Mouse (Mus musculus): ENCODE measurements around the gene Kiz. TPM values are rescaled to one million over a fixed set of nuclear protein-coding genes. Genes with fewer than 3 reads are reported as not detected.

Kiz gene
- 30.8 and 31.6 TPM in 2 replicates for polyA plus RNA-seq (2014; fragmentation: Nextera tagmentation; extraction: Ambion mirVana)

DNA sequence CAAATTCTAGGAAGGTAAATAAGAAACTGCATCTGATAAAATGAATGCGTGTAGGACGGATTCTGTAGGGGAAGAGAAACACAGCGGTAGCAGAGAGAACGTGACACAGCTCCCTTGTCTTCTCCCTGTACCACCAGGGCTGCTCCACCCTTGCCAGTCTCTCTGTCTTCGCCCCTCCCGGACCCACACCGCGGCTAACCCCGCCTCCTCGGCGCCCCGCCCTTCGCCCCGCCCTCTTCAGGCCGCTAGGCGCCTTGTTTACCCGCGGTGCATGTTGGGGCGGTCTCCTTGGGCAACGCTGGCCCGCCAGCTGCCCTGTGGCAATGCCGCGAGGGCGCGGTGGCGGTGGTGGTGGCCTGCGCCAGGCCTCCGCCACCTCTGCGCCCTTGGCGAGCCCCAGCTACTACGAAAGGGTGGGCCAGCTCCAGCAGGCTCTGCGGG is at the start of gene Kiz:
Kiz (plus strand) TSS at position 266 of the 441 bp plus-strand sequence.
- under 1% methylated on average over 32 of the region's 32 CpGs for WGBS
- Histone ChIP-seq H3K9me3 (ENCODE audit: low read depth, low read length) (no peaks in the 10 kb centered on the region), H3K4me1 (ENCODE audit: insufficient read depth) (no peaks in the 10 kb centered on the region), H3K4me3 (ENCODE audit: low read depth, low read length) (peak within 1 kb of the TSS; percentile 79), H3K27me3 (ENCODE audit: insufficient read depth, low read length) (no peaks in the 10 kb centered on the region), H3K4me2 (peak within 1 kb of the TSS; percentile 71), H3K36me3 (ENCODE audit: insufficient read depth) (no peaks in the 10 kb centered on the region), H3K9ac (peak within 1 kb of the TSS; percentile 72), H3K27ac (ENCODE audit: low read depth) (peak within 1 kb of the TSS; percentile 70)
- TF ChIP-seq CTCF (IDR thresholded peaks at IDR 0.05; ENCODE audit: low read depth), result peak; percentile 33; the same call in 1 of the 2 replicates
- peak; percentile 100 for ATAC-seq (ENCODE audit: insufficient read depth)
- peak; percentile 95 for DNase-seq

DNA sequence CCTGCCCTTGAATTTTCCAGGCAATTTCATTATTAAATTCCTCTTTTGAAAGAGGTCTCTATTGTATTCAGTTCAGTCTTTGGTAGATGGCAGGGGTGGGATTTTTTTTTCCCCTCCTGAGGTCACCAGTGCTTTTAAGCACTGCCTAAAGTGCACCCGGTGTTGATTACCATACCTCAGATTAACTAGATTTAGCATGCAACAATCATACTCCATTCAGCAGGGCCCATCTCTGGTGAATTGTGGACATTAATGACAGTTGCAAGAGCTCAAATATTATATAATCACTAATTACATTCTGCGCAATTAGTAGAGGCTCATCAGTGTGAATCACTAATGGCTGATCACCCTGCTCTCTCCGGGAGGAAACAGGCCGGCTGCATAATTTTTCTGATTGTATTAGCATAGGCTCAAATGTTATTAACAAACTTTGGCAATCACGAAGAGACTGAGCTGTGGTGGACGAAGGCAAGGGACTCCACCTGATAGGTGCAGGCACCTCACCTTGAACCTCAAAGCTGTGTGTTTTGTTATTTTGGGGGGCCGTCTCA is 45.9 kb upstream of the Kiz start:
- Histone ChIP-seq H3K36me3 (ENCODE audit: insufficient read depth) (no peaks in the 10 kb centered on the region), H3K9ac (no peak overlapping the region), H3K4me1 (ENCODE audit: insufficient read depth) (no peaks in the 10 kb centered on the region), H3K4me3 (ENCODE audit: low read depth, low read length) (no peak overlapping the region), H3K27ac (ENCODE audit: low read depth) (no peak overlapping the region), H3K9me3 (ENCODE audit: low read depth, low read length) (no peaks in the 10 kb centered on the region; the same call in 1 of the 2 replicates), H3K4me2 (no peak overlapping the region), H3K27me3 (ENCODE audit: insufficient read depth, low read length) (no peaks in the 10 kb centered on the region)
- DNase-seq (no peak), ATAC-seq (ENCODE audit: insufficient read depth) (no peak)
- WGBS, result 86% methylated on average over 7 of the region's 7 CpGs
- TF ChIP-seq CTCF (IDR thresholded peaks at IDR 0.05; ENCODE audit: low read depth), result no peak

DNA sequence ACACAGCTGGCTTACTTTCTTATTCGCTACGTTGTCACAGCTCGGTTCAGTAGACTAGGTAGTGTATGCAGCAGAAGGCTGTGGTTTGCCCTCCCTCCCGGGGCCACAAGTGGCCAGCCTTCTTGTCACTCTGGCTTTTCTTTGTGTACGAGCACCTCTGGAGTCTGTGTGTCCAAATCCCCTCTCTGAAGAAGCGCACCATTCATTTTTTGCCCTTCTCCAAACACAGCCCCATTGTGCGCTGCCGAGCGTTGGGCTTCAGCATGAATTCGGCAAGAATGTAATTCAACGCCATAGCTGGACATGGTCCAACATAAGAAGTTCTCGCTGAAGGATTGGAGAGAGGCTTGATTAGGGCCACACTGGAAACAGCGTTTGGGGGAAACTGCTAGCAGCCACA is 45.0 kb upstream of the Kiz start:
- Histone ChIP-seq H3K9me3 (ENCODE audit: low read depth, low read length) (no peaks in the 10 kb centered on the region; the same call in 1 of the 2 replicates), H3K4me2 (peak overlapping the region; percentile 55), H3K36me3 (ENCODE audit: insufficient read depth) (no peaks in the 10 kb centered on the region), H3K27ac (ENCODE audit: low read depth) (peak overlapping the region; percentile 46; the same call in 1 of the 2 replicates), H3K27me3 (ENCODE audit: insufficient read depth, low read length) (no peaks in the 10 kb centered on the region), H3K4me3 (ENCODE audit: low read depth, low read length) (0 out of 2 replicates have a peak overlapping the region, but pooled peaks have one; percentile 9), H3K9ac (no peak overlapping the region), H3K4me1 (ENCODE audit: insufficient read depth) (no peaks in the 10 kb centered on the region)
- 31% methylated on average over 13 of the region's 13 CpGs for WGBS
- ATAC-seq (ENCODE audit: insufficient read depth) (peak; percentile 94), DNase-seq (peak; percentile 91)
- TF ChIP-seq CTCF (IDR thresholded peaks at IDR 0.05; ENCODE audit: low read depth), result no peak

DNA sequence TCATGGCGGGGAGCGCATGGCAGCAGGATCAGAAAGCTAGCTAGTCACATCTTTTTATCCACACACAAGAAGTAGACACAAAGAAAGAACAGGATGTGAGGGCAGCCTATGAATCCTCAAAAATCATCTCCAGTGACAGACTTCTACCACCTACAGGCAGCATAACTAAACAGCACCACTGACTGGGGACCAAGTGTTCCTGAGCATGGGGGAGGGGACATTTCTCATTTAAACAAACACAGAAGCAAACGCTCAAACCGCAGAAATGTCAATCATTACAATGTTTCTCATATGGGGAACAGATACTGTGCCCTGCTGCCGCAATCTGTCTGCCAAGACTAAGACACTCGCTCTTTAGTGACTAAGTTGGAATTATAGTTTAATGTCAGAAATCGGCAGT is 40.7 kb upstream of the Kiz start:
- Histone ChIP-seq H3K4me1 (ENCODE audit: insufficient read depth) (no peaks in the 10 kb centered on the region), H3K27ac (ENCODE audit: low read depth) (no peak overlapping the region), H3K36me3 (ENCODE audit: insufficient read depth) (no peaks in the 10 kb centered on the region), H3K4me2 (no peak overlapping the region), H3K9me3 (ENCODE audit: low read depth, low read length) (no peaks in the 10 kb centered on the region), H3K9ac (no peak overlapping the region), H3K4me3 (ENCODE audit: low read depth, low read length) (no peak overlapping the region), H3K27me3 (ENCODE audit: insufficient read depth, low read length) (no peaks in the 10 kb centered on the region)
- ATAC-seq (ENCODE audit: insufficient read depth), result no peak
- no peak for DNase-seq
- 0 out of 2 replicates have a peak, but pooled peaks have one; percentile 21 for TF ChIP-seq CTCF (IDR thresholded peaks at IDR 0.05; ENCODE audit: low read depth)
- WGBS, result 65% methylated on average over 7 of the region's 7 CpGs

DNA sequence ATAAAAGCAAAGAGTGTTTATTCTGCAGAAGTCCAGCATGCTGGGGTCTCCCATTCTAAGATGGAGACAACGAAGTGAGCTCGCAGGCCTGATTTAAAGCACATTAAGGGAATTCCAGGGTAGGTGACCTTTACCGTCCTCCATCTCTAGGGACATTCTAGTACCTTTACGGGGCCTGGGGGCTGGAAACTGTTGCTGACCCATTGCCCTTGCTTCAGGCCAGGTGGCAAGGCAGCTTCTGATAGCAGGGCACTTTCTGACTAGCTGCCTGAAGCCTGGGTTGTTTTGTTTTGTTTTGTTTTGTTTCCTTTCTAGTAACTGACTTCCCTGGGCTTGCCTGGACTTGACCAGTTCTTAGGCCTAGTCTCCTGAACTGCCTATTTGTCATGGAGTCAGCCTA is 36.6 kb upstream of the Kiz start:
- no peaks in the 10 kb centered on the region for H3K9me3 ChIP-seq (ENCODE audit: low read depth, low read length)
- DNase-seq, result no peak
- no peaks in the 10 kb centered on the region for H3K36me3 ChIP-seq (ENCODE audit: insufficient read depth)
- H3K27ac ChIP-seq (ENCODE audit: low read depth), result no peak overlapping the region
- 78% methylated on average over 4 of the region's 4 CpGs for WGBS
- no peaks in the 10 kb centered on the region for H3K4me1 ChIP-seq (ENCODE audit: insufficient read depth)
- no peak overlapping the region for H3K4me3 ChIP-seq (ENCODE audit: low read depth, low read length)
- TF ChIP-seq CTCF (IDR thresholded peaks at IDR 0.05; ENCODE audit: low read depth), result no peak
- H3K4me2 ChIP-seq, result no peak overlapping the region
- ATAC-seq (ENCODE audit: insufficient read depth), result no peak
- H3K27me3 ChIP-seq (ENCODE audit: insufficient read depth, low read length), result no peaks in the 10 kb centered on the region
- H3K9ac ChIP-seq, result no peak overlapping the region

DNA sequence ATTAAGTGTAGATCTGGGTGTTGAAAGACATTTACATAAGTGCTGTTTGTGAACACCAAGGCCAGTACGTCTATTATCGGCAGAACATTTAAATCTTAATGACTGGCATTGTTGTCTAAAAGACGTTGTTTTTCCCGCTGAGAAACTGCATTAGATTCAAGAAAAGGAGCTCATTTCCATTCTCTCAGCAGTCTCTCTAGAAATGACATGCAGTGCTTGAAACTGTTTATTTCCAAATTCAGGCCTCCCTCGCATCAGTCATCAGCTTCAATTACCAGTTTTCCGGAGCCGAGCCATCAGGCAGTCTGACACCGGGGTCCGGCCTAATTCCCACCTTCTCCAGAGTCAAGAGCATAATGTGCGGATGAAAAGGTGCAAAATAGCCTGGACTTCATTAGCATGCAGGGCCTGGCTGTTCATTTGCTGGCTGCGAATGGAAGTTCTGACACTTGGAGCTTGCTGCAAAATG is 32.1 kb upstream of the Kiz start:
- no peak overlapping the region for H3K27ac ChIP-seq (ENCODE audit: low read depth)
- no peak for ATAC-seq (ENCODE audit: insufficient read depth)
- H3K4me3 ChIP-seq (ENCODE audit: low read depth, low read length), result no peak overlapping the region
- H3K4me2 ChIP-seq, result no peak overlapping the region
- H3K9ac ChIP-seq, result no peak overlapping the region
- H3K4me1 ChIP-seq (ENCODE audit: insufficient read depth), result no peaks in the 10 kb centered on the region
- no peaks in the 10 kb centered on the region for H3K9me3 ChIP-seq (ENCODE audit: low read depth, low read length)
- H3K27me3 ChIP-seq (ENCODE audit: insufficient read depth, low read length), result no peaks in the 10 kb centered on the region
- no peaks in the 10 kb centered on the region for H3K36me3 ChIP-seq (ENCODE audit: insufficient read depth)
- TF ChIP-seq CTCF (IDR thresholded peaks at IDR 0.05; ENCODE audit: low read depth), result no peak
- 64% methylated on average over 11 of the region's 11 CpGs for WGBS
- DNase-seq, result no peak

DNA sequence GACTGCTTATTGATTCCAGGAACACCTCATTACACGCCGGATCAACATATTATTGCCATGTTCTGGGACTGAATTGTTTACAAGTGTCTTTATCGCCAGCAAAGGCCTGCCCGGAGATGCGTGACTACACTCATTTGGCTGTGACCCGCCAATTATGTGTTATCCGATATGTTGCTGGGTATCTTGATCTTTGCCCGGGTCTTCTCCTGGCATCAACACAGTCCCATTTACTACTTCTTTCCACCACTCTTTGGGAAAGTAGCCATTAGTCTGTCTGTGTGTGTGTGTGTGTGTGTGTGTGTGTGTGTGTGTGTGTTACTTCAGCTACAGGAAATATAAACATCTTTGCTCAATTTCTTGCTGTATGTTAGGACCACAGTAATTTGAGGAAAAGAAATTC is 31.6 kb upstream of the Kiz start:
- no peak for TF ChIP-seq CTCF (IDR thresholded peaks at IDR 0.05; ENCODE audit: low read depth)
- Histone ChIP-seq H3K9ac (no peak overlapping the region), H3K27ac (ENCODE audit: low read depth) (no peak overlapping the region), H3K4me1 (ENCODE audit: insufficient read depth) (no peaks in the 10 kb centered on the region), H3K9me3 (ENCODE audit: low read depth, low read length) (no peaks in the 10 kb centered on the region), H3K4me3 (ENCODE audit: low read depth, low read length) (no peak overlapping the region), H3K4me2 (no peak overlapping the region), H3K36me3 (ENCODE audit: insufficient read depth) (no peaks in the 10 kb centered on the region), H3K27me3 (ENCODE audit: insufficient read depth, low read length) (peaks cover 2% of the 10 kb centered on the region; the same call in 1 of the 2 replicates)
- DNase-seq, result peak; percentile 5
- ATAC-seq (ENCODE audit: insufficient read depth), result no peak
- 53% methylated on average over 8 of the region's 8 CpGs for WGBS
